Mouse (Mus musculus): ENCODE results near the gene Adamts20. TPM values are rescaled to one million over a fixed set of nuclear protein-coding genes. Genes with fewer than 3 reads are reported as not detected.

Gene Adamts20
- total RNA-seq, 2 experiments from 2014 or later, result 3.6 to 3.7 TPM

DNA sequence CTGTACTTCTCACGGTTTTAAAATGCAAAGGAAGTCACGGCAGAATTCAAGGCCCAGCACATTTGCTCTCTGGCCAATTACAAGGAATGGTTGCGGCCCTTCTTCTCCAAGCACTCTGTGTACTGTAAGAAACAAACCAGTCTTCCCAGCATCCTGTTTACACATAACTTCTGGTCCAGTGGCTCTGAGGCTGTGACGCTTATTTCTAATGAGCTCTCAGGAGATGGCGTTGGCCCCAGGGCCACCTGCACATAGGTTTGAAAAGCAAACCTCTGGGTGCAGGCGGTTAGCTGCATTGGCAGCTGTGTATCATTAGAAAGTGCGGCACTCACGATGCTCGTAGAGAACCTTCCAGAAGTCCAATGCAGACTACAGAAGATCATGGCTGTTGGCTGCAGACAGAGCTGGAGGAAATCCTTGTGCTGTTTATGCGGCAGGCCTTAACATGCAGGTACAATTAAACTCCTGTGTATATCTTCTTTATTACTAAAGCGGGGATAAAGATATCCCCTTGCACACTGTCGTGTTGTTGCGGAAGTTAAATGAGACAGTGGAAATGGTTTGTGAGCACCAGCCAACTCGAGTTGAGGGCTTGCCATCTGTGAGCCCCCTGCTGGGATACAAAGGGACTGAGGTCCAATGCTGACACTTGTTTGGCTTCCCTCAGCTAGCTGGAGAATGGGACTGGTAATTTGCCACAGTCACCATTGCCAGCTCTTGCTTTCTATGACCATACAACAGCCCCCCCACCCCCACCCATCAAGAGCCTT is 210.9 kb downstream of the Adamts20 start:
- DNase-seq (ENCODE audit: low spot score in 2 of 2), result no peak

DNA sequence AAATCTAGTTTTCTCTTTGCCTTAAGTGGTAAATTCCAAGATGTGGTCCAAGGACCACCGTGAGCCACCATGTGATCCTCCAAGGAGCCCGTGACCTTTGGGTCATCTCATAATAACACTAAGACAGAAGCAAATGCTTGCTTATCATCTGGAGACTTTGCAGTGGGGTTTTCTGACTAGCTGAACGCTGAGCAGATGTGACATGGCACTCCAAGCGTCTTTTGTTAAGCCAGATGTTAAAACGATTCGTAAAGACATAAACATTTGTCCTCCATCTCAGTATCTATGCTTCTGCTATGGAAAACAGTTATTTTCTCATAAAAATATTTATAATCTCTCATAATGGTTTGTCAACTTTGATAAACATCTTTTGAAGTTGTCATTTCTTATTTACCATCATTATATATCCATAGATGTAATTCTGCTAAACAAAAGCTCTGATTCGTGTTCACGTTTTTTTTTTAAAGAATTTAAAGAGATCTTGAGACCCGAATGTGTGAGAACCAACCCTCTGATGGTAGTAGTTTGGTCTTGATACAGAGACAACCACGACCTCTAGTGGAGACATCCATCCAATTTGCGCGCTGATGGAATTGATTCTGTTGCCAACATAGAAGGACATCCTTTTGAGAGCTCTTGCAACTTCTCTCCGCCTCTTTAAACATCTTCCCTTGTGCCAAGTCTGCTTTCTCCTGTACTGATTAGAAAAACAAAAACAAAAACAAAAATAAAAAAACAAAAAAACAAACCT is 212.1 kb downstream of the Adamts20 start:
- DNase-seq (ENCODE audit: low spot score in 2 of 2), result no peak

DNA sequence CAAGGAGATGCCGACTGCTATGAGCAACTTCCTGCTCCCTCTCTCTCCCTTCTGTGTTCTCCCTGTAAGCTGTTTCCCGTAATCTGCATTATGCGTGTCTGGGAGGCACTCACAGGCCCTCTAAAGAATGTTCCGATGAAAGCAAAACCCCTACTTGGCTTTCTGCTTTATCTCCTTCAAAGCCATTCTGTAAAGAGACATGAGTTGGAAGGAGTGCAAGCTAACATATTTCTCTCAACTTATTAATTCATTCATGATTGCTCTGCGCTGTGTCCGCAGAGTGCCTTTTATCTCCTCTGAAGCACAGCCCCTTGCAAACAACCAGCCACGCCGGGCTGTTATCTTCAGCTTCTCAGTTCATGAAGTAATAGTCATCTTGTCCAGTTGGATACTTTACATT is 215.5 kb downstream of the Adamts20 start:
- no peak for DNase-seq (ENCODE audit: low spot score in 2 of 2)

DNA sequence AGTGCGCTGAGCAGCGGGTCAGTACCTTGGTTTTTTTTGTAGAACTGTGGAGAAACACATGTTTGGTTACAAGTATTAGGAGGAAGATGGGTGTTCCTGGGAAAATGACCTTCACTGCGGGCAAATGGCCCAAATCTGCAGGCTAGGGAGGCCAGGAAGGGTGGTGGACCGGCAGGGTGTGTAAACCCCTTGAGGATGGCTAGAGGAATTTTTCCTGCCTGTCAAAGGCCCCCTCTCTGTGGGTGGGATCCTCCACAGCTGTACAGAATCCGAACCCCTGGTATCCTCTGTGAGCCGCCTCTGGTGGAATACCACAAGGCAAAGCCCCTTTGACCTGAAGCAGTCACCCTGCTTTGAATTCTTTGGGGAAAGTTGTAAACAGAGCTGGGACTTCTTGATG is 216.8 kb downstream of the Adamts20 start:
- DNase-seq (ENCODE audit: low spot score in 2 of 2), result no peak

DNA sequence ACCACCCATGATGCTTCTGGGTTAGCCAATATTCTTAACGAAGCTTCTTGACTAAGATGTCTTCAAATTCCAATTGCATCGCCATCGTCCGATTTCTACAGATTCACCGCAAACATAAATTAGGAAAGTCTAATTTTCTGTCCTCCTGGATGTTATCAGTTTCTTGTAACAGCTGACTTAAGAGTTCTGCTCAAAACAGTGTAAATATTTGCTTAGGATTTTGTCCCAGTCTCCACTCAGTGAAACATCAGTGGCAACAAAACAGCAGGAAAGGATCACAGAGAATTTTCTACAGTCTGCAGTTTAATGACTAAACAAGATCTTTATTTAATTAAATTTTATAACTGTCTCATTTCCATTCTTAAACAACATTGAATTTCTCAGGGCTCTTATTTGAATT is 218.5 kb downstream of the Adamts20 start:
- no peak for DNase-seq (ENCODE audit: low spot score in 2 of 2)

DNA sequence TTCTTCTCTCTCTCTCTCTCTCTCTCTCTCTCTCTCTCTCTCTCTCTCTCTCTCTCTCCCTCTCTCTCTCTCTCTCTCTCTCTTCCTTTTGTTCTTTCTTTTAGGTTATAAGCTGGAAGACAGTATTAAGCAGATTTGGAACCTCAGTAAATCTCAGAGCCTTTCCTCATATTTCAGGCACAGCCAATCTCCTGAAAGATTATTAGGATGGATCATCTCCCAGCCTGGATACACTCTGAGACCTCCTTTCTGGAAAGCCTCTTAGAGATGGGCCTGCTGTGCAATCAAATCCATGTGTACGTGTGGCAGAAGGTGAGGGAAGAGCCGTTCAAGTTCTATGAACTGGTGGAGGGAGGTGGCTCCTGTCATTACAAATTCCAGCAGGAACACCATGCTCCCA is 220.9 kb downstream of the Adamts20 start:
- DNase-seq (ENCODE audit: low spot score in 2 of 2), result no peak

DNA sequence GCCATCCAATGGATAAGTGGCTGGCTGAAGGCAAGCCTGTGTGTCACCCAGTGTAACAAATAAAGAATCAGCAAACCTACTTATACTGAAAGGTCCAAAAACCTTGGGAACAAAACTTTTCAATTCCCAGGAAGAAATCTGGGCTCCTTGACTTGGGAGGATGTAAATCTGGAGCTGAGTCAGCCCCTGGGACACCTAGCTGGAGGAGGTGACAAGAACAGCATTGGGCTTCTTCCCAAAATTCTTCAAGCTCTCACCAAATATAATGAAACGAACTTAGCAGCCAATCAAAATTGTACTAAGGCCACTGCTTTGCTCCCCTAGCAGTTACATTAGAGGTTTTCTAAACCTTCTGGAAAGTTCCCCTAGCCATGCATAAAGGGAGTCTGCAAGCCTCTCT is 223.1 kb downstream of the Adamts20 start:
- DNase-seq (ENCODE audit: low spot score in 2 of 2), result no peak

DNA sequence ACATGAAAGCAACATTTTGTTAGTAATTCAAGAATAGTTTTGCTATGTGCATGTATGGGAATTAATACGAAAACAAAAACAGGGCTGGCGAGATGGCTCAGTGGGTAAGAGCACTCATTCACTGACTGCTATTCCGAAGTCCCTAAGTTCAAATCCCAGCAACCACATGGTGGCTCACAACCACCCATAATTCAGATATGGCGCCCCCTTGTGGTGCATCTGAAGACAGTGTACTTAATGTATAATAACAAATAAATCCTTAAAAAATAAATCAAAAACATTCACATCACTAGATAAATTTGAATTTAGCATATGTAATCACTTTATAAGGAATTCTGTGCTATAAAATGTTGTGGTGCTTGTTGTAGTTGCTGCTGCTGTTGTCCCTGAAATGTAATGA is 225.6 kb downstream of the Adamts20 start:
- no peak for DNase-seq (ENCODE audit: low spot score in 2 of 2)

DNA sequence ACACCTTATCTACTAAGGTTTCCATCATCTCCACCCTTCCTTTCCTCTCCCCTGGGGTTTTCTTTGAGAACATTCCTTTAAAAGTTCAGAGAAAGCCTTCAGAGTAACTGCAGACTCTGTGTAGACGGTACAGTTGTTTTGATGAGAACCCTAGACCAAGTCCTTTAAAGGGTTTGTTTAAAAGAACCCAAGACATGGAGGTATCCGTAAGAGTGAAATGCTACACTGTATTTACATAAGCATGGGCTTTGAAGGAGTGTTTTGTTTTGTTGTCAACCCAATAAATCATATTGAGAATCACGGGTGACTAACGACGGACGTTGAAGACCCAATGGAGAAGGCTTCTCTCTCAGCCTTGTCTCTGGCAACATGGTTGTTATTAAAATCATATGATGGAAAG is 226.1 kb downstream of the Adamts20 start:
- no peak for DNase-seq (ENCODE audit: low spot score in 2 of 2)

DNA sequence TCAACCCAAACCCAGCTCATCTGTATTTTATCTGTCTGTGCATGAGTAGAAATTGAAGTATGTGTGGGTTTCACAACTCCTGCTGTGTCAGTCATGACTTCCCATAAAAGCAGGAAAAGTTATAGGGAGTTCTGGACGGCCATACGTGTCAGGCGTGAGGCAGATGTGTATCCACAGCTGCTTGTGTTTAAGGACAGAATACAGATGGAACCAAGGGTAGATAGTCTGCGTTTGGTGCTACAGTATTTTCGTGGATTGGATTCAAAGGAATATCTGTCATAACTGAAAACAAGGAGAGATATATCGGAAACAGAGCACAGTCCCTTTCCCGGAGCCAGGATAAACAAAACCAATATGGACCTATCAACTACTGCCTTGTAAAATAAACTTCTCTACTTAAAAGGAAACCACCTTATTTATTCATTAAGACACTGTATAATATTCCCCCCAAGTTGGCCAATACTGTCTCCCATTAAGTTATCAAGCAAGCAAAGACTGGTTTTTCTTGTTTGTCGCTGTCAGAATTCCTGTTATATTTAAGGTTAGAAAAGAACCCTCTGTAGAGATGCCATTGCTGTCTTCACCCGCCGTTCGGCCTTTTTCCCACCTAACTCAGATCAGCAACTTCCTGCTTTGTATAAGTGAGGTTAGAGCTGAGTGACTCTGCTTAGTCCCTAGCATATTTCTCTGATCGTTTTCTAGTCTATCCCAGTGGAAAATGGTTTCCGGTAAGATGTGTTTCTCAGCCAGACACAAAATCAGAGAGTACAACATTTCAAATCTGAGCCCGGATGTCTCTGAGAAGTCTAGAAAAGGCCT is 227.0 kb downstream of the Adamts20 start:
- DNase-seq (ENCODE audit: low spot score in 2 of 2), result no peak

DNA sequence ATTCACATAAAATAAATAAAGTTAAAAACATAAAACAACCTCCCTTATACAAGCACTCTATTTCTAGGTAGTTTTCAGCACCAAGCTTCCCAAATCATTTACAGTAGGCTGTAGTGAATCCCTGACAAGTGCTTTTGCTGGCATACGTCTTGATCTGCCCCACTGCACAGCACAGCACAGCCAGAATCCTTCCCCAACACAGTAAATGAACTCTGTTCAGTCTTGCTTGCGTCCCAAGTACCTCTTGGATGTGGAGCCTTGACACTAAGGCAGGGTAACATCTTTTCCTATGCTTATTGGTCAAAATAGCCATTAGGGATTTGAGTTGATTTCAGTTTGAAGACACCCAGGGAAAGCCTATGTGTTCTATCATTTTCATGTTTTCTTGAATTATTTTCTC is 228.5 kb downstream of the Adamts20 start:
- no peak for DNase-seq (ENCODE audit: low spot score in 2 of 2)

DNA sequence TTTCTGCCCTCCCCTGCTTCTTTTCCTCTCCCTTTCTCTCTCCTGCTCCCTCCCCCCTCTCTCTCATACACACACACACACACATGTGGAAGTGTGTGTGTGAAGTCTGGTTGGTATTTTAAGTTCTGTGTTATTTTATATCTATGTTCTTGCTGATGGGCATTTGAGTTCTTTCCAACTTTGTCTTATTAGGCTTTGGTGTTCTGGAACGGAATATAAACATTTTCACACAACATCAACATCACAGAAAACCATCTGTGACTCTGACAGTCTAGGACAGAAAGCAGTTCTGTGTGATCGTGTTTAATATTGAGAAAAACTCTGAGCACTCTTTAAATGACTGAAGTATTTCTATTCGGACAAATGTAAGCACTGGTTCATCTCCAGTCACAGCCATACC is 229.1 kb downstream of the Adamts20 start:
- no peak for DNase-seq (ENCODE audit: low spot score in 2 of 2)

DNA sequence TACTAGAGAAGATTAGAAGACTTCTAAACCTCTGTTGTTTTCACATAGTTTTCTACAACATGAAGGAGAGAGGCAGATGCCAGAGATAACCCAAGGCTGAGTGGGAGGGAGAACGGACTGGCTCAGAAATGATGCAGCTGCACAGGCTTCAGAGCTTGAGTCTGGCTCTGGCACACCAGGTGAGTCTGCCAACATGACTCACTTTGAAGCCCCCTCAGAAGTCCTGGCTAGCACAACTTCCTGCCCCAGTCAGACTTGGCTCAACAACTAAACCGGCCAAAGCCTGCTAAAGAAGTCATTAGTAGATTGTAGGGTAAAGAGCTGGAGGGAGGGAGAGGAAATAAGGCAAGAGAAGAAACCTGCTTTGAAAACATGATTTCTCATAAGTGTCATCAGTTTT is 230.0 kb downstream of the Adamts20 start:
- no peak for DNase-seq (ENCODE audit: low spot score in 2 of 2)

DNA sequence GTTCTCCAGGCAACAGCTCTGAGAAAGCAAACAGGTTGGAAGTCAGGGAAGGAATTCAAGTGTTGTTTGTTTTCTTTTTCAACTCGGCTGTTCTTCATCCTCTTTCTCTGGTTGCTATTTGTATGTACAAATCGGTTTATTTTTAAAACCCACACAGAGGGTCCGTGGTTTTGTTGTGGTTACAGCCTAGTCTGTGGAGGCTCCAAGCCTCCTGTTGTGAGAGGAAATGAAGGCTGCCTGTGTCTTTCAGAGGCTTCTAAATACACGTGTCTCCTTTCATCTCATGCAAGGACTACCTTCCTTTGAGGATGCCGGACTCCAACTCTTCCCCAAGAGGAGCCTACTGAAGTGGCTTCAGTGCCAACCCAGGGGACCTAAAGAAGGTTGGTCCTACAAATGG is 234.0 kb downstream of the Adamts20 start:
- no peak for DNase-seq (ENCODE audit: low spot score in 2 of 2)

DNA sequence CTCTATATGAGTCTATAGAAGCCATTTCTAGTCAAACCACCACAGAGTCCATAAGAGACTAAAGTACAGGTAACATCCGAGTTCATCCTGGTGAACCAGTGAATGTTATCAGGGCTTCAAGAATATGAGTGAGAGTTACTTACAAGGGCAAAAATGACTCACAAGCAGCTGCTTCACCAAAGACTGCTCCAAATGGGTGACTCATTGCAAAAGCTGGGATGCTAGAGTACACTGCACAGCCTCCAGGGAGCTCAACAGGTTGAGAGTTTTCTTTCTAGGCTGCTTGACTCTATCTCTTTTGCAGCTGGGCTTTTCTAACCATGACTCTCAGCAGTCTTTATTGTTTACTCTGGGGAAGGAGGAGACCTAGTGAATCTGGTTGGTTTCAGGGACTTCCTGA is 237.8 kb downstream of the Adamts20 start:
- DNase-seq (ENCODE audit: low spot score in 2 of 2), result no peak

DNA sequence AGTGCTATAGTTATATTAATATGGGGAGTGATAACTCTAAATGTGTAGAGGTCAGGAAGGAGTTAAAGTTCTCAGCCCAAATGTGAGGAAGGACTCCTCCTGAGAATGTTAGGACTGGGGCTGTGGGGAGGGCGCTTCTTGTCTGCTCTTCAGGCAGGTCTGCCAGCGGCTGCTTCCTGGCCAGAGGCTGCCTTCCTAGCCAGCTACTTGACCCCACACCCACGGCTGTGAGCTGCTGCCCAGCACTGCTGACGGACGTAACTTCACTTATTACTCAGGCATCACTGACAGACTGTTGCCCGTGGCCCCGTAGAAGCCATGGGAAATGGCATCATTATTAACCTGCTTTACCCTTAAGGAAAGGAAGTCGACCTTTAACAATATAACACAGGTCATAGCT is 242.1 kb downstream of the Adamts20 start:
- no peak for DNase-seq (ENCODE audit: low spot score in 2 of 2)

DNA sequence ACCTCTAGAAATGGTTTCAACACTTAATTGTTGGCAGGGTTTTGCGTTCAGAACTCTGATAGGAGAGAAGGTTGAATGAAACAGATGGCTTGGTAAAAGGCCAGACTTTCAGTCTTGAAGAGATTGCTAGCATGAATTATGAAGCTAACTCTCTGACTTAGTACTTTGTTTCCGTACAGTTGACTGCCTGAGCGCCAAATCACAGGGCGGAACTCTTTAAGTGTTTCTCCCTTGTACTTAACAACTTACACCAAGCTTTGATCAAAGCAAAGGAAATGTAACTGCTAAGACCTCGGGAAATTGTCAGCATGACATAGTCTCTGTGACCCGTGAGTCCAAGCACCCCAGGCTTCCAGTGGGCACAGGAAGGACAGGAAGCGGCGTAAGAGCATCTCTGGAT is 244.5 kb downstream of the Adamts20 start:
- no peak for DNase-seq (ENCODE audit: low spot score in 2 of 2)

Other genes starting within 250 kb of the Adamts20 start
- gene Pus7l, start 78.1 kb upstream of the Adamts20 start, total RNA-seq (2021), result 1 to 10 TPM; 6.1 to 6.7 TPM
- gene Irak4, start 78.2 kb upstream of the Adamts20 start, total RNA-seq (2021), result 10 to 100 TPM; 14.6 to 14.9 TPM
- 10 to 100 TPM; 74.1 to 83.6 TPM for gene Twf1, start 124.5 kb upstream of the Adamts20 start, total RNA-seq (2021)
- gene Tmem117, start 163.8 kb upstream of the Adamts20 start, total RNA-seq (2021), result 1 to 10 TPM; 6.3 to 7.9 TPM